Mouse (Mus musculus) heart, embryonic 14.5 days (tissue): ENCODE data around the gene Atp8b4. TPM values are rescaled to one million over a fixed set of nuclear protein-coding genes. Genes with fewer than 3 reads are reported as not detected.

Experiments
- ATAC-seq: fragments of 200-750 bp; cut with Nextera tagmentation; 2 replicates; pipeline ENCODE4 v1.8.0; 2017; ENCODE audit warnings: low read depth, moderate TSS enrichment; ENCODE audit not compliant: insufficient number of reproducible peaks, insufficient read depth, low FRiP score
- H3K27ac ChIP-seq, 2 experiments: fragments of 200-500 bp in 1 of 2; fragments of 300-500 bp in 1 of 2; sonication (generic) in 1 of 2; replicated peaks in 1 of 2; 2 replicates each; pipeline ENCODE4 v1.5.1; 2012 to 2014; ENCODE audit warnings: low read depth in 2 of 2, low read length in 2 of 2, control low read depth in 1 of 2, mild to moderate bottlenecking in 1 of 2, mixed read lengths in 1 of 2; ENCODE audit not compliant: control insufficient read depth in 1 of 2, insufficient read depth in 1 of 2
- H3K27me3 ChIP-seq: fragments of 300-500 bp; sonication (generic); 2 replicates; pipeline ENCODE4 v1.6.1; 2014; ENCODE audit warnings: mild to moderate bottlenecking, low read length, control low read depth; ENCODE audit not compliant: control insufficient read depth, insufficient read depth
- H3K36me3 ChIP-seq: fragments of 300-500 bp; sonication (generic); 2 replicates; pipeline ENCODE4 v1.6.1; 2014; ENCODE audit warnings: mild to moderate bottlenecking, control low read depth, low read length, mixed read lengths; ENCODE audit not compliant: control insufficient read depth, insufficient read depth
- H3K4me1 ChIP-seq, 2 experiments: fragments of 200-500 bp in 1 of 2; fragments of 300-500 bp in 1 of 2; sonication (generic) in 1 of 2; 2 replicates each; pipeline ENCODE4 v1.6.1; 2012 to 2014; ENCODE audit warnings: low read length in 2 of 2, control low read depth in 1 of 2, mixed read lengths in 1 of 2; ENCODE audit not compliant: control insufficient read depth in 2 of 2, insufficient read depth in 2 of 2
- H3K4me2 ChIP-seq: fragments of 300-500 bp; sonication (generic); 2 replicates; pipeline ENCODE4 v1.6.1; 2014; ENCODE audit warnings: mild to moderate bottlenecking, low read length
- H3K4me3 ChIP-seq, 2 experiments: fragments of 200-500 bp in 1 of 2; fragments of 300-500 bp in 1 of 2; sonication (generic) in 1 of 2; 2 replicates each; pipeline ENCODE4 v1.5.1; 2012 to 2014; ENCODE audit warnings: low read length in 2 of 2, mild to moderate bottlenecking in 2 of 2, control low read depth in 1 of 2, low read depth in 1 of 2, moderate library complexity in 1 of 2; ENCODE audit not compliant: control insufficient read depth in 1 of 2, insufficient read depth in 1 of 2
- H3K9ac ChIP-seq: fragments of 300-500 bp; sonication (generic); 2 replicates; pipeline ENCODE4 v1.6.1; 2014; ENCODE audit warnings: mild to moderate bottlenecking, low read length
- H3K9me3 ChIP-seq: fragments of 300-500 bp; sonication (generic); 2 replicates; pipeline ENCODE4 v1.6.1; 2016; ENCODE audit warnings: low read length, control low read depth; ENCODE audit not compliant: control insufficient read depth
- WGBS: fragments of 180-500 bp; shearing (Covaris S2); extraction: QIAGEN DNeasy Blood & Tissue Kit; methylation state at CpG from one replicate; pipeline ENCODE4 v1.1.7; 2014; 5-methylcytosine and 5-hydroxymethylcytosine counted together
- polyA plus RNA-seq: library from polyadenylated mRNA; unstranded; fragments of >200 nt; fragmentation: Nextera tagmentation; extraction: Ambion mirVana; gene quantifications from 2 replicates; pipeline ENCODE4 v1.2.1, GENCODE M21; 2014

The Atp8b4 gene
- polyA plus RNA-seq, 1 experiment from 2014 or later = 0.16 TPM

DNA sequence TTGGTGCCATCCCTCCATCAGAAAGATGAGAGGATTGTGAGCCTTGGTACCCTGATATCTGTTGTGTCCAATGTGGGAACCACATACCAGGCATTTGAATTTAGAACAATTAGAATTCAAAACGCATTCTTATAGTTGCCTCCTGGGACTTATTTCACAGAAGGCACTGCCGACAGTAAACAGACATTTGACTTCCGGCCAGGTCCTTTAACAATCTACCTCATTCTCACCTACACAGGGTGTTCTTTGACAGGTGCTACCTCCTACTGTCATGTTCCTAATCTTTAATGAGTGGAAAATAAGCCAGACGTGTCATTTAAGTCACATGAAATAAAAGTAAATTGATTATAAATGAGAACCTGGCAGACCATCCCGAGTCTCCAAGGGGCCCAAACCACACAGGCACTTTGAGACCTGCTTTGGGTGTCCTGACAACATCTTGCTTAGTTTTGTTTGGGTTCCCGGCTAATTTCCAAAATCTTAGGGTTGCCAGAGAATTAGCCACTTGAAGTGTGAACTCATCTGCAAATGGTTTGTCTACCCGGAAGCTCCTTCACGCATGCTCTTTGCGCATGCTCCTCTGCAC lies 67.9 kb downstream of the Atp8b4 start:
- Histone ChIP-seq H3K4me3 (no peak overlapping the region), H3K4me2 (no peak overlapping the region), H3K27me3 (no peaks in the 10 kb centered on the region), H3K27ac (no peak overlapping the region), H3K4me1 (no peaks in the 10 kb centered on the region), H3K9ac (no peak overlapping the region), H3K9me3 (no peaks in the 10 kb centered on the region), H3K36me3 (no peaks in the 10 kb centered on the region)
- WGBS = 72% methylated on average over 9 of the region's 9 CpGs
- no peak for ATAC-seq

- Histone ChIP-seq H3K4me1 (no peaks in the 10 kb centered on the region), H3K9me3 (no peaks in the 10 kb centered on the region), H3K27ac (no peak overlapping the region), H3K36me3 (no peaks in the 10 kb centered on the region), H3K4me2 (no peak overlapping the region), H3K27me3 (no peaks in the 10 kb centered on the region), H3K9ac (no peak overlapping the region), H3K4me3 (no peak overlapping the region)
- no peak for ATAC-seq
- 14% methylated on average over 3 of the region's 3 CpGs for WGBS
Observed at GRCm38 (mm10) chr2:126429282-126429681, 71.2 kb downstream of the Atp8b4 start.

GRCm38 (mm10) chr2:126425223-126425622 lies 75.3 kb downstream of the Atp8b4 start:
- Histone ChIP-seq H3K4me2 (no peak overlapping the region), H3K36me3 (no peaks in the 10 kb centered on the region), H3K4me1 (no peaks in the 10 kb centered on the region), H3K4me3 (no peak overlapping the region), H3K9me3 (no peaks in the 10 kb centered on the region), H3K27ac (no peak overlapping the region), H3K9ac (no peak overlapping the region), H3K27me3 (no peaks in the 10 kb centered on the region)
- WGBS = 90% methylated on average over 3 of the region's 3 CpGs
- no peak for ATAC-seq

DNA sequence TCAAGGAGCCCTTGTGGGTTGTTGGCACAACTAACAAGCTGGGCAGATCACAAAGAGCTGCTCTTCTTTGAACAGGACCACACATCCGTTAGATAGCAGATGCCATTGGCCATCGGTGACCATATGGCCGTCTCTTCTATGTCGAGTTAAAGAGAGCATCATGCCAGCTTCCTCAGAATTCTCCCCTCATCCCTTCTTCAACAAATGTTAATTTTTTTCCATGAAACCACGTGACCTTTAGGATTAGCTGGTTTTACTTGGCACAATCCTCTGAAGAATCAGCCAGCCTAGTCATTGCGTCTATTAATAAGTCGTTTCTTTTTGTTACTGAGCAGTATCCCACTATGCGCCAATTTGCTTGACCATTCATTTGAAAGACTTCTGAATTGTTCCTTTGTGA lies 75.8 kb downstream of the Atp8b4 start:
- Histone ChIP-seq H3K36me3 (no peaks in the 10 kb centered on the region), H3K27me3 (no peaks in the 10 kb centered on the region), H3K4me2 (no peak overlapping the region), H3K9ac (no peak overlapping the region), H3K9me3 (no peaks in the 10 kb centered on the region), H3K27ac (no peak overlapping the region), H3K4me3 (no peak overlapping the region), H3K4me1 (no peaks in the 10 kb centered on the region)
- no peak for ATAC-seq
- WGBS = 79% methylated on average over 8 of the region's 8 CpGs

DNA sequence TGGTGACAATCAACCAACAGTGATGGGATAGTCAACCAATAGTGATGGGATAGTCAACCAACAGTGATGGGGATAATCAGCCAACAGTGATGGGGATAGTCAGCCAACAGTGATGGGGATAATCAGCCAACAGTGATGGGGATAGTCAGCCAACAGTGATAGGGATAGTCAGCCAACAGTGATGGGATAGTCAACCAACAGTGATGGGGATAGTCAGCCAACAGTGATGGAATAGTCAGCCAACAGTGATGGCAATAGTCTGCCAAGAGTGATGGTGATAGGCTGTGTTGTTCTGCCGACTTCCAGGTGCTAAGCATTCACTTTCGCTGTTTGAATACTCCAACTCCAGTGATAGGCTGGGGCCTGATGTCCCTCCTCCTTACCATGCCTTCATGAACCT lies 79.6 kb downstream of the Atp8b4 start:
- WGBS = 84% methylated on average over 2 of the region's 2 CpGs

DNA sequence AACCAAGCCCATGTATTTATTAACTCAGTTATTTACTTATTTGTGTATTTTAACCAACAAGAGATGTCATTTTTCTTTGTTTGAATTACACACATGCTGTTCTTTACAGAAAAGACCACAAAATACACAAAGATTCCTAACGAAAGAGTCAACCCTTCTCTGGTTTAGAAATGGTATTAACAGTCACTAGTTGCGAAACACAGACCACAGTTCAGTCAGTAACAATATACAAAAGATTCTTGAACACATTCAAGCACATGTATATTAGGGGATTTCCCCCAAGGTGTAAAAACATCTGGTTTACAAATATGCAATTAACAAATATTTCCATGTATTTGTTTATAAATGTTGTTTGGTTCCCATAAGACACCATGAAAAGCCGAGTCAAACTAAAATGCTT lies 81.6 kb downstream of the Atp8b4 start:
- Histone ChIP-seq H3K9me3 (no peaks in the 10 kb centered on the region), H3K4me2 (no peak overlapping the region), H3K4me3 (no peak overlapping the region), H3K27me3 (no peaks in the 10 kb centered on the region), H3K27ac (no peak overlapping the region), H3K36me3 (no peaks in the 10 kb centered on the region), H3K4me1 (no peaks in the 10 kb centered on the region), H3K9ac (no peak overlapping the region)
- no peak for ATAC-seq
- WGBS = 87% methylated on average over 3 of the region's 3 CpGs

More for the DNA sequence above, 79.6 kb downstream of the Atp8b4 start:
- no peak overlapping the region for H3K4me2 ChIP-seq
- H3K4me3 ChIP-seq = no peak overlapping the region
- no peaks in the 10 kb centered on the region for H3K4me1 ChIP-seq
- no peaks in the 10 kb centered on the region for H3K36me3 ChIP-seq
- H3K27ac ChIP-seq = no peak overlapping the region
- no peaks in the 10 kb centered on the region for H3K9me3 ChIP-seq
- ATAC-seq = no peak
- no peaks in the 10 kb centered on the region for H3K27me3 ChIP-seq
- H3K9ac ChIP-seq = no peak overlapping the region

- Histone ChIP-seq H3K4me3 (no peak overlapping the region), H3K36me3 (no peaks in the 10 kb centered on the region), H3K9ac (no peak overlapping the region), H3K4me2 (no peak overlapping the region), H3K9me3 (no peaks in the 10 kb centered on the region), H3K27ac (no peak overlapping the region), H3K4me1 (no peaks in the 10 kb centered on the region), H3K27me3 (no peaks in the 10 kb centered on the region)
- 73% methylated on average over 2 of the region's 2 CpGs for WGBS
- ATAC-seq = no peak
Observed at GRCm38 (mm10) chr2:126416772-126417171, 83.7 kb downstream of the Atp8b4 start.

- Histone ChIP-seq H3K4me2 (no peak overlapping the region), H3K36me3 (no peaks in the 10 kb centered on the region), H3K4me3 (no peak overlapping the region), H3K9me3 (no peaks in the 10 kb centered on the region), H3K27me3 (no peaks in the 10 kb centered on the region), H3K4me1 (no peaks in the 10 kb centered on the region), H3K27ac (no peak overlapping the region), H3K9ac (no peak overlapping the region)
- WGBS = 65% methylated on average over 4 of the region's 4 CpGs
- no peak for ATAC-seq
Observed at GRCm38 (mm10) chr2:126415981-126416380, 84.5 kb downstream of the Atp8b4 start.
